Mouse (Mus musculus): ENCODE measurements around the gene Eml6.
"Not testable (repeated sequence)": the region's sequence is repeated elsewhere in the genome, so short reads cannot be mapped to it uniquely, and the experiment has no call there.

The Eml6 gene

DNA sequence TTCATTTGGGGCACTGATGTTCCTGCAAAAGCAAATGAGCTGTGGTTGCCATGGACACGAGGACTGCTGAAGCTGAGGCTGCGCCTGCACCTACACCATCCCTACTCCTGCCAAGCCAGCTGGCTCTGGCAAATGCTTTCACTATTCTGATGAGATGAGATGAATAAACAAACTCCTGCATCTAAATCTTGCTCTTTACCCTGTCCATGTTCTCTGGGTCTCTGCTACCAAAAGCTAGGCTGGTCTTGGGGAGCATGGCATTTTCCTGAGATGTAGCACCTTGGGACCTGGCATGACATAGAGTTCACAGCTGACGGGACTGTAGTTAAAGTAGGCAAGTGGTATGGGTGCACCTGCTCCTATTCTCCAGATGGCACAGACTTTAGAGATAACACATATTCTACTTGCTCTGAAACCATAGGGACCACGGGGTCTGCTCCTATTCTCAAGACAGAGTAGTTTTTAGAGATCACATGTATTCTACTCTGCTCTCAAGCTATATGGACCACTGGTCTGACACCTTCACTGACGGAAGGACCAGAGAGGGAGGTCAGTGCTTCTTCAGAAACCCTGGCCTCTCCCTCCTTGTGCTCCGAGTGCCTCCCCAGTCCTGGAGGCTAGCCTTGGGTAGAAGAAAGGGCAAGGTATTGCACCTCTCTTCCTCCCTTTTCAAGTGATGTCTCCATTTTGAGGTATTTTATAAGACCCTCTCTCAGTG is 236.8 kb downstream of the Eml6 start:
- peak; percentile 97 for DNase-seq (ENCODE audit: low read depth, low spot score)

DNA sequence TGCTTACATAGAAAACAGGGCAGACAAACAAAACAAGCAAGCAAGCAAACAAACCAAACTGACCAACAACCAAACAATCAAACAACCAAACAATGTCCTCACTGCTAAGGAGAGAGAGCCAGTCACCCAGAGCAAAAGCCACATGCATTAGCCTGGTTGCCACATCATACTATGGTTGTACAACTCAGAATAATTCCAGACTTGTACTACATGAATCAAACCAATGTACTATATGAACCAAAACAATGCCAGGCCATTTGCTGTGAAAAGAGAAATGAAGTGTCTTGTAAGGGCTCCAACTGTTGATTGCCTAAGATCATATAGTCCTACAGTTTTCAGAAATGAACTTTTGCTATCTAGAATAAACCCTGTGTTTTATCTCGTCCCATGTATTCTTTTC is 237.3 kb downstream of the Eml6 start:
- DNase-seq (ENCODE audit: low read depth, low spot score) = no peak

DNA sequence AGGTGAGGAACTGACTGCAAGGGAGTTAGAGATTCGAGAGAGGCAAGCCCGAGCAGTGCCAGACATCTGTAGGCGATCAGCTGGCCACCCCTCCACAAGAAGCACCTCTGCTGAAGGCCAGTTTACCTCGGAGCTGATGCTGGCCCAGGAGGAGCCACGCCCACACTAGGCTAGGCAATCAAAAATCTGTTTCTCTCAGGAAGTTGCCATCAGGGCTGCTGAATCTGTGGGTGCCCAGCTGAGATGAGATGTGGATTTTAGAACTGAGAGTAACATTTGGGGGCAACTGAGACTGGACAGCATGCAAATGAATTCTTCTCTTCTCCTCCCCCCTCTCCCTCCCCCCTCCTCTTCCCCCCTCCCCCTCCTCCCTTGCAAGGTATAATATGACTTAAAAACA is 238.4 kb downstream of the Eml6 start:
- DNase-seq (ENCODE audit: low read depth, low spot score) = peak; percentile 65

DNA sequence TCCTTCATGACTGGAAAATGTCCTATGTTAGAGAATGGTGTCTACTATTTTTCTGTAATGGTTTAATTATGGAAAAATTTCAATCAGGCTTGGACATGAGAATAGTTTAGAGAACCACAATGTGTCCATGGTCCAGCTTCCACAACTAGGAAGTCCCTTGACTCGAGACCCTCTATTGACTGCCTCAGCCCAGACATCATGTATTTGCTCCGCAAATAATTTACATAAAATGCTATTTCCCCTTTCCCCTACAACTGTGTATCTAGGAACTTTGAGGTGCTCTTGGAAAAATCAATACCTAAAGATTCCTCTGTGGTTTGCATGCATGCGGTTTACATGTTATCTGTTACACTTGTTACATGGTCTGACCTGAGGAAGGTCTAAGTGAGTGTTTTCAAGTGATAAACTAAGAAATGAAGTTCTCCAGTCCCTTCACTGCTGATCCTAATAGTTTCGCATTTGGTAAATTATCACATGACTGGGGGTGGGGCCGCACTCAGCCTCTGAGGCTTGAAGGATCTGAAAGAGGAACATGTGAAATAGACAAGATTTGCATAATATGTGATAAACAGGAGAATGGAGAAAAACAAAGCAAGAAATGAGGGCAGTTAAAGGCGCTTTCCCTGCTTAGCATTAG is 239.1 kb downstream of the Eml6 start:
- no peak for DNase-seq (ENCODE audit: low read depth, low spot score)

DNA sequence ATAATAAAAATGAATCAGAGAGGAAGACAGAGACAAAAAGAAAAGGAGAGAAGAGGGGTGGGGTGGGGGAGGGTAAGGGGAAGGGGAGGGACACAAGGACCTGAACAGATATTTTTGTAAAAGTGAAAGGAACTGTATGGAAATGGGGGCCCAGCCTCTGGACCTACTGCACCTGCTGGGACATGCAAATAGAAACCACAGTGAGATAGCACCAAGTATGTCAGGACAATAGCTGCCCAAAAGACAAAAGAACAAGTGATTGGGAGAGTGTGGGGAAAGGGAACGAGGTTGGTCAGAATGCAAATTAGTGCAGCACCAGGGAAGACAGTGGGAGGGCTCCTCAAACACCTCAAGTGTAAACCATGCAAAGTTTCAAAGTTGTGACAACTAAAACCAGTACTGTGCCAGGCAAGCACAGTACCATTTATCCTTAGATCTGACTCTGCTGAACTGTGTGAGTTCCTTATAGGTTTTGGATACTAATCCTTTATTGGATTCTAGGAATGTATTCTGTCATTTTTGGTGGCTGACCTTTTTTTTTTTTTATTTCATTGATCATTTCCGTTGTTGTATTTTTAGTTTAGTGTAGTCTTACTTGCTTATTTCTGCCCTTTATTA is 246.3 kb downstream of the Eml6 start:
- no peak for DNase-seq (ENCODE audit: low read depth, low spot score)

DNA sequence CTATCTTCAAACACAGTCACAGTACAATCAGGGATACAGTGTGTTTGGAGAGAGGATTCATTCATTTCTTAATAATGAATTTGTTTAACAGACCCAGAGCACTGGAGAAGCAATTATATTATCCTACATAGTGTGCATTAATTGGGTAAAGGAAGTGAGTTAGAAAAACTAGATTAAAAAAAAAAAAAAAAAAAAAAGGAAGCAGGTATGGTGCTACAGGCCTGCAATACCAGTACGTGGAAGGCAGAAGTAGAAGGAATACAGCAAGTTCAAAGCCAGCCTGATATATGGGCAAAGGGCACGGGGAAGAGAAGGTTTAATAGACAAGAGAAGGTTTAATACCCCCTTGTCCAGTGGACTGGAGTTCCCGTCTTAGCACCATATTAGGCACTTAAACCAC is 246.9 kb downstream of the Eml6 start:
- DNase-seq (ENCODE audit: low read depth, low spot score) = no peak

DNA sequence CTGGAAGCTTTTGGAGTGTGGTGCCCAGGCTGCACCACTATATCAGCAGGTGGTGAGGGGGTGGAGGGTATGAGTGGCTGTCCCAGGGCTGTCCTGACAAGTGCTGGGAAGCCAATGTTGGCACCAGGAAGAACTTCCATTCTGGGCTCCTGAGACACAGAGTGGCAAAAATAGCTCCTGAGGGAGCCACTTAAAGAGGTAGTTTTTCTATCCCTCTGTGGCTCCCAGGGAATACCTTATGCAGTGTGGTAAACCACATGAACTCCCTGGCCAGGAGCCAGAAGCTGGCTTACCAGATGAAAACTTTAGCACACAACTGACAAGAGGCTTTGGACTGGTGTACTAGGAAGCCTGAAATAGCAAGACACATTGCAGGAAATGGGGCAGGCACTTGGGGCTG is 247.9 kb downstream of the Eml6 start:
- peak; percentile 89 for DNase-seq (ENCODE audit: low read depth, low spot score)

DNA sequence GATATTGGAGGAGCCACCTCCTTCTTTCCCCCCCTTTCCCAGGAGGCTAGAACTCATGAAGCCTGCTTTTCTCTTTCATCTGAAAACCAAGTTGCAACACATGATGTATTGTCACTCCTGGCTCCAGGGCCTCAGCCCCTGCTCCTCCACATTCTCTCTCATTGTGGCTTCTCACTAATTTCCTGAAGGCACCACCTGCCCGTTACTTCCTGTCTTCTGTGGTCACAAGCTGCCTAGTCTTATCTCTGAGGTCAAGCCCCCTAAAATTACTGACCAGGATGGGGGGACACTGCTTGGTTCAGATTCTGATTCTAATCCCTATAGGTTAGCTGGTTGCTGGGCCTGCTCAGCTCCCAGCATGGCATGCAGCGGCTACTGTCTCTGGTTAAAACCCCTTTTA is 251.1 kb downstream of the Eml6 start:
- DNase-seq (ENCODE audit: low read depth, low spot score) = no peak

DNA sequence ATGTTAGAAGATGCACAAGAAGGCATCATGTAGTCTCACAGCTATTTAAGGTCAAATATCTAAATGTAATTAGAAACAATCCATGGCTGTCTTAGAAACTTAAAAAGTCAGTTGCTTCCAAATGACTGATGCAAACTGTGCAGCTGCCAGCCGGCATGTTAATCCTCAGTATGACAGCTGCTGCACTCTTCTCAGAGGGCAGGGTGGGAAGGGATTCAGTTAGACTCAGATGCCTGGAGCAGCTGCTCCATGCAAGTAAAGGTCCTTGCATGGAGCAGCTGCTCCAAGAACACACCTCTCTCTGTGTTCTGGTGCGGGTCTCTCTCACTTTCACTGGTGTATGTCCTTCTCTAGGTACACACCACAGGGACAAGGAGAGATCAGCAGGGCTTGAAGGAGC is 251.5 kb downstream of the Eml6 start:
- DNase-seq (ENCODE audit: low read depth, low spot score) = peak; percentile 64

DNA sequence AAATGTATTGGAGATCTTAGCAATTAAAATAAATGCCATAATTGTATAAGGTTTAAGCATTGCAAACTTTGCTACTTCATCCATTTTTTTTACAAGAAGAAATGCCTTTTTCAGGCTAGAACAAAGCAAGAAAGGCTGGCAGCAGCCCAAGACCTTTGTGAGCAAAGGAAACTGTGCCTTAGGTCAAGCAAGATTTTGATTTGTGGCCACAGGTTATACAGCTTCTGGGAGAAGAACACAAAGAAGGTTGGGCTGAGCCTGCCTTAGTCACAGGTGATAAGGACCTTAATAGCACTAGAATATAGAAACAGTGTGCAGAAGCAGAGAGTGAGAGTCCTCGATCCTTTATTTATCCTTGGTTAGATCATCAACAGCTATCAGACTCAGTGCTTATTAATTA is 253.6 kb downstream of the Eml6 start:
- no peak for DNase-seq (ENCODE audit: low read depth, low spot score)

DNA sequence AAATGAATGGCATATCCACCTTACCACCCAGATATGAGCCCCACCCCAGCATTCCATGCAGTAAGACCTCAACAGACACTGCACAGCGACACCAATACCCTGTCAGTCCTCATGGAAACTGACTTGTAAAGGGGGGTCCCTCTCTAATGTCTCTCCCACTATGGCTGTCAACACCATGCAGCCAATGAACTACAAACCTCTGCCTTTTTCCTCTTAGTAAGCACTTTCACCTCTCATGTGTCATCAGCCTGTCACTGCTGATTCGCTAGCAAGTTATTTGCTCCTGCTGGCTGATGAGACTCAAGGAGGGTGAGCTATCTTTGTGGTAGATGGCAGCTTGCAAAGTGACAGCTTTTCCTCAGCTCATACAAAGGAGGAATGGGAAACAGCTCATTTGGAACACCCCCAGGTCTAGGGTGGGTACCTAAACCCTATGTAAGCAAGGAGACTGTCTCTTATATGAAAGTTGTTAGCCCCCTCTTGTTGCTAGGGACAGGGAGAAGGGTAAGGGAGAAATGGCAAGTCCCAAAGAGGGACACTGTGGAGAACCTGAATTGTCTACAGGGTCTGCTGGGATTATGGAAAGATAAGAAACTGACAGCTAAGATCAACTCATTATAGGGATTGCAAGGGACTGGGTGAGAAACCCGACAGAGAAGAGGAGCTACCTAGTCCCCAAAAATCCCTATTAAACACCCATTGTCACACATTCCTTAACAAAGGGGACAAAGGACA is 255.0 kb downstream of the Eml6 start:
- no peak for DNase-seq (ENCODE audit: low read depth, low spot score)

DNA sequence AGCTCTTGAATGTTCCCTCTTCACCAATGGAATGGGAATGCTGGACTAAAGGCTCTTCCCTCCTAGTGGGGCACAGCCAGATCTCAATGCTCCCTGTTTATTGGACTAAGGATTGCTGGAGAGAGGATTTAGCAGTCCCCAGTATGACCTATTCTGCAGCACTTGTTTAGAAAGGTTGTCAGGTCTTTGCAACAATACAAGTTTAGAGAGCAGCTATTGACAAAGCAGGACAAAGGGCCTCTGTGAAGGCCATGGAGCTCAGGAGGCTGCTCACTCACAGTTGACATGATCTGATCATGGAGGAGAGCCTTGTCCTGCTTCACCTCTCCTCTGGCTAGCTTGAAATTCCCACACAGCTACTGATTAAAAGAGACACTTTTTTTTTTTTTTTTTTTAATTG is 257.3 kb downstream of the Eml6 start:
- no peak for DNase-seq (ENCODE audit: low read depth, low spot score)

DNA sequence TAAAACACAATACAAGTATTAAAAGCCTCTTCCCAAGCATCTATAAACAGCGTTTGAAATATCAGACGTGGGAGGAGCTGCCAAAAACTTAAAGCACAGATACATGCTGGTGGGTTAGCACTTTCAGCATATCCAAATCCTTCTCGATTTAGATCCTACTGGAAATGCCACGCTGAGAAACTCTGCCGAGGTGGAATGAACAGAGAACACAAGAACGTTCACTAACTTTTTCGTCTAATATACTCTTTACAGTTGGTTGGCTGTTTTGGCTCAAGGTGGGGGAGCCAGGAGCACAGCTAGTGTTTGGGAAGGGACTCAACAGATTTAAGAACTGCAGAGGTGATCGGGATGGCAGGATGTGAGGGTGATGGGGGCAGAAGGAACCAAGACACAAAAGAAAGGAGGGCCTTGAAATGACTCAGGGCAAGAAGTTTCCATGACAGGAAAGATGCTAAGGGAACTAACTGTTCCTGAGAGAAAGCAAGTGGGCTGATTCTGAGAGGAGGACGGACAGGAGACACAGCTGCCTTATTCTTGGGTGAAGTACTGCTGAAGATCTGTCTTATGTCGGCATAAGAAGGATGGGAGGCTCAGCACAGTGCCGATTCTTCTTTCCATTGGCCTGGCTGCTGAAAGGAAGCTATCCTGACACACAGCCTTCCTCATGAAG is 259.4 kb downstream of the Eml6 start:
- peak; percentile 89 for DNase-seq (ENCODE audit: low read depth, low spot score)

DNA sequence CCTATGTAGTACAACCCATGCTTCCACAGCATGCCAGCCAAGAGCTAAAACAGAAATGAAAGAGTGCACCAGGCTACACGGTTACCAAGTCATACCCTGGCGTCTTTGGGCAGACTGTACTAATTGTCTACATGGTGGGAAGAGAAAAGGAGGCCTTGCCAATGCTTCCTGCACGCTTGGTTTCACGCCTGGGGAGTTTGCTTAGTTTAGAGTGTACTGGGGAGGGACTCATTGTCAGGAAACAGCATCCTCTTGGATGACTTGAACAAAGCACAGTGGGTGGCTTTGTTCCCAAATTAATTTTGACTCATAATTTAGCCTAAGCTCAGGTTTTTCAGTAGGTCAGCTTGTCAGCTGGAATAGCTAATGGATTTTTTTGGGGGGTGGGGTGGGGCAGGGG is 260.8 kb downstream of the Eml6 start:
- peak; percentile 83 for DNase-seq (ENCODE audit: low read depth, low spot score)

DNA sequence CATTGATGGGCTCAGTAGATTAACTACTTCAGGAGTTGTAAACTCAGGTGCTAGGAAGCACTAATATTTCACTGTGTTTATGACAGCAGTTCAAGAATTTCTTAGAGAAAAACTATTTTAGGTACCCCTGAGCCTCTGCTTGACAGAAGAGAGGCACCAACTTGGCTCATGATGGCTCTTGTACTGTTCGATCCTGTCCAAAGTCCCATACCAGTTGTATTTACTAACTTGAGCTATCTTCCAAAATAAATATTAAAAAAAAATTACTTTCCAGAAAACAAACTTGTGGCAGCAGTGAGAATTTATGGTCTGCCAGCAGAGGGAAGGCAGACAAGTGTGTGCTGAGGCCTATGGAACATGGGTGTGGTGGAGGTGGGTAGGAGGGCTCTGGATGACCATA is 263.1 kb downstream of the Eml6 start:
- no peak for DNase-seq (ENCODE audit: low read depth, low spot score)

DNA sequence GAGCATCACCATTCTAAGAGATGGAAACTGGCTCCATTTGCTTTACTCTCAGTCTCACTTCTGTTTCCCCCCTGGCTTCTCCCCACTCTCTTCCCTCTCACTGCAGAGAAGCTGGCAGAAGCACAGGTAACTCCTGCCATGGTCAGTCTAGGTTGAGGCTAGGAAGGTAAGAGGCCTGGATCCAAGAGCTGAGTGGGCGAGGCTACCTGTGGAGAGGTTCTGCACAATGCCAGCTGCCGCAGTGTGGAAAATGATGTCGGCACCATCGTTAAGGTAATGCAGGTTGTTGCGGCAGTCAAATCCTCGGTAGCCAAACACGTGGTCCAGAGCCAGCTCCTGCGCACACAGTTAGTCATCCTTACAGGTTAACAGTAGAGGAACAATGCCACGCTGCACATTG is 264.4 kb downstream of the Eml6 start:
- peak; percentile 46 for DNase-seq (ENCODE audit: low read depth, low spot score)

DNA sequence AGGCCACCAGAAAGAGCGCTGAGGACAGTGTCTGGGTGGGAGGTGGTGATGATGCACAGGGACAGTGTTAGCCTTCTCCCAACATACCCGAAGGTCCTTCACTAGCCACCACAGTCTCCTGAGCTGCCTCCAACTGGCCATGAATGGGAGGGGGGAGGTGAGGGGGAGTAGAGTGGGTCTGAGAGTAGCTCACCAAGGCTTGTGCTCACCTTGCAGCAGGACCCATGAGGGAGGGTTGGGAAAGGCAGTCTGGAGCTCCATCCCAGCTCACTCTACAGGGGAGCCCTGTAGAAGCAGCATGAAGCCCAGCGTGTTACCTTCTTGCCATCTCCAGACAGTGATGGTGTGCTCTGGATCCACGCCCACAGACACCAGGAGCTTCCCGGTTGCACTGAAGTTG is 267.2 kb downstream of the Eml6 start:
- no peak for DNase-seq (ENCODE audit: low read depth, low spot score)

DNA sequence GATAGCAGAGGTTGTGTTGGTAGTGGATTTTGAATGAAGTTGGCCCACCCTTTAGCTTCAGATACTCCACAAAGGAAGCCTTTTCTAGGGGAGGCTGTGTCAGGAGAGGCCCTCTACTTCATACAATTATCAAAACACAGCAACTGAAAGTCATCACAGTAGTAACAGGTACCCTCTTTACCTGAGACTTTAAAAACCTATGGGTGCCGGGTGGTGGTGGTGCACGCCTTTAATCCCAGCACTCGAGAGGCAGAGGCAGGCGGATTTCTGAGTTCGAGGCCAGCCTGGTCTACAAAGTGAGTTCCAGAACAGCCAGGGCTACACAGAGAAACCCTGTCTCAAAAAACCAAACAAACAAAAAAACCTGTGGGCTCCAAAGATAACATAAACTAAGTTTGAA is 269.8 kb downstream of the Eml6 start:
- DNase-seq (ENCODE audit: low read depth, low spot score) = not testable (repeated sequence)

DNA sequence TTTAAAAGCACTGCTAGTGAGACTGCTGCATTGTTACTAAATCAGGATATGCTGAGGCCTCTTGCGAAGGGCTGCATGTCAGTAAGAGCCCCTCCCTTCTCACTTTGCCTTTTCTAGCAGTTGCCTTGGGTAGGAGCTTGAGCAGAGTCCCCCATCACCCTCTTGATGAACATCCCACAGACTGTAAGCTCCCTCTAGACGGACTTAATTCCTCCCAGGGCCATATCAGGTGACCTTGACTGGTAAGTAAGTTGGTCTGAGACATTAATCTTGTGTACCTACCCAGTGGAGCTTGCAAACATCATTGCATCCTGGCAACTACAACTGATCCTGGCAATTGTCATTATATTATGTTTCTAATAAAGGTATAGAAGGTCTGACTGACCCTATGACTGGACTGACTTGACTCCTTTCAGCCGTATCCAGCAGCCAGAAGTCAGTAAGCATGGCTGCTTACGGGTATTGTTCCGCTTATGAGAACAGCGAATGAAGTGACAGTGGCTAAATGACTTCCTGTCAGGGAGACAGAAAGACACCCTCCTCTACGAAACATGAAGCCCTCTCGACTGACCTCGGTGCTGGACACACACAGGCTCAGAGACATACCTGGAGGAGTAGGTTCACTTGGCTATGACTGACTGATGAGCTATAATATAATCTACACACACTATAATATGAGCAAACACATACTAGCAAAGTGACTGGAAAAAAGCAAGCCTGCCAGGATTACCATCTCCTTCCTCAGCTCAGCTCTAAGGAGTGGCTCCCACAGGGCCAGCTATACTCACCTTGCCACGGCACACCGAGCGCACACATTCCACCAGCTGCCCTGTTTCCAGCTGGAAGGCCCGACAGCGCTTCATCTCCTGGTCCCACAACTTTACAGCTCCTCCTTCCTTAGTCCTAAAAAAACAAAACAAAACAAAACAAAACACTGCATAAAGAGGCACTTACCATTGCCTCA is 273.9 kb downstream of the Eml6 start:
- DNase-seq (ENCODE audit: low read depth, low spot score) = no peak

DNA sequence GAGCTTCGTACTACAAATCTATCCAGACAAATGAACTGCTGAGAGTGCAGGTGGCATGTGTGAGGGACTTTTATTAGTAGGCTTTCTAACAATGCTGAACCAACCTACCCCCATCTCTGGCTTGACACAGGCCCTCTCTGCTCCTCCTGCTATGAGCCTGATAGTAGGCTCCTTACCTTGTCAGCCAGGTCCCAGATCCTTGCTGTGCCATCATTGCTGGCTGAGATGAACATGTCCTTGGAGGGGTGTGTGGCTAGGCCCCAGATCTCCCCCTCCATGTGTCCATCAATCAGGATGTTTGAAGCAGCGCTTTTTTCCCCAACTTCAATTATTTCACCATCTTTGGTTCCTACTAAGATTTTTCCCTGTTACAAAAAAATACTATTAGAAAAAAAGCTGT is 274.8 kb downstream of the Eml6 start:
- no peak for DNase-seq (ENCODE audit: low read depth, low spot score)

DNA sequence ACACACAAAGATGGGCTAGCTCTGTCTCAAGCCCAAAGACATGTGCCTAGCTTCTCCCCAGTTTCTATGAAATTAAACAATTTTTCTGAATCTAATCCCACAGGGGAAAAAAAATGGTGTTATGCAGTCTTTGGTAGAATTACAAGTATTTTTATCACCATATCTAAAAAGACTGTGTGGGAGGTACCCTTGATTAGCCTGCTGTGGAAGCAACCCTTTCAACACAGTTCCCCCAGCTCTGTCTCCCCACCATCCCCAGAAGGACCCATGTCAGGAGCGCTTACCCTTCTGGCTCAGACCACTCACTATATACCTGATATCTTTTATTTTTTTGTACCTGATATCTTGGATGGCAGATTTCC is 276.4 kb downstream of the Eml6 start:
- peak; percentile 55 for DNase-seq (ENCODE audit: low read depth, low spot score)
